Mouse (Mus musculus): Measurements from ENCODE around the gene Gm8439.

GRCm38 (mm10) chr4:120580894-120581293, 7.7 kb upstream of the Gm8439 start:
- TF ChIP-seq TAL1 (conservative IDR thresholded peaks at IDR 0.05; ENCODE audit: low read depth, low read length), result no peak
- TF ChIP-seq CTCF (IDR thresholded peaks at IDR 0.05; ENCODE audit: low read depth, low read length), result no peak
- TF ChIP-seq GATA1 (IDR thresholded peaks at IDR 0.05; ENCODE audit: borderline replicate concordance, low read length), result no peak

Measured in G1E (cell line).